Mouse (Mus musculus) megakaryocyte progenitor cell, adult 5-6 weeks (primary cell): ENCODE results near the gene Awat2. TPM values are rescaled to one million over a fixed set of nuclear protein-coding genes. Genes with fewer than 3 reads are reported as not detected.
"Not testable (repeated sequence)": the region's sequence is repeated elsewhere in the genome, so short reads cannot be mapped to it uniquely, and the experiment has no call there.

ENCODE experiments used
- ATAC-seq: replicated peaks from 2 replicates; pipeline ENCODE4 v1.8.0; 2016; ENCODE audit warnings: mild to moderate bottlenecking, moderate TSS enrichment, inconsistent platforms; ENCODE audit not compliant: poor library complexity
- total RNA-seq, 2 experiments: library from RNA; stranded (forward) in 1 of 2; stranded (reverse) in 1 of 2; fragments of 157-497, 149-512 nt in 1 of 2; fragments of 200-1000 nt in 1 of 2; gene quantifications; 2 replicates each; pipeline versions ENCODE4 v1.2.3 to v1.2.4; 2015 to 2017

The Awat2 gene
- 1.2 and 1.9 TPM in 2 replicates for total RNA-seq (2015)
- total RNA-seq (2017) = 0.71 and 0.84 TPM in 2 replicates

DNA sequence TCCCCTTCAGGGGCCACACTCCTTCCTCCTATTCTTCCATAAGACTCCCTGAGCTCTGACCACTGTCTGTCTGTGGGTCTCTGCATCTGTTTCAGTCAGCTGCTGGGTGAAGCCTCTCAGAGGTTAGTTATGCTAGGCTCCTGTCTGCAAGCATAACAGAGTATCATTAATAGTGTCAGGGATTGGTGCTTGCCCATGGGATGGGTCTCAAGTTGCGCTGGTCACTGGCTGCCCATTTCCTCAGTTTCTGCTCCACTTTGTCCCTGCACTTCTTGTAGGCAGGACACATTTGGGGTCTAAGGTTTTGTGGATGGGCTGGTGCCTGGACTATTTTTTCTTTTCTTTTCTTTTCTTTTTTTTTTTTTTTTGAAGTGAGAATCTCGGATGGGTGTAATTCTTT lies at the start of gene Awat2:
Gene Awat2 (minus strand): TSS at position 101 of the 400 bp plus-strand sequence.
- not testable (repeated sequence) for ATAC-seq

DNA sequence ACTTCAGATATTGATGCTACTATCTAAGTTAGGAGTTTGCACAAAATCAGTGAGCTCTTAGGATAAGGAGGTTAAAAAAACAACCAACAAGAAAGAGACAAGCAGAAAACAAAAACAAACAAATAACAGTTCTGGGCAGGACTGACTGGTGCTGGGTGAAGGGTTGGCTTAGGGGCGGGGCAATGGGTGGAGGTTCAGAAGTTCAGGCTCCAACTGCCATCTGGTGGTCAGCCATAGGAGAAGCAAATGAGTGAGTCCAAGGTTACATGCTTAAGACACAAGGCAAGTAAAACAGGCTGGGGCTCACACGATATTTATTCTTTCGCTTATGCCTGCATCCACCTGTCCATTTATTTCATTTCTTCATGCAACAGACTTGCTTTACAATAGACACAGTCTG lies 37.8 kb upstream of the Awat2 start:
- peak; percentile 99 for ATAC-seq

DNA sequence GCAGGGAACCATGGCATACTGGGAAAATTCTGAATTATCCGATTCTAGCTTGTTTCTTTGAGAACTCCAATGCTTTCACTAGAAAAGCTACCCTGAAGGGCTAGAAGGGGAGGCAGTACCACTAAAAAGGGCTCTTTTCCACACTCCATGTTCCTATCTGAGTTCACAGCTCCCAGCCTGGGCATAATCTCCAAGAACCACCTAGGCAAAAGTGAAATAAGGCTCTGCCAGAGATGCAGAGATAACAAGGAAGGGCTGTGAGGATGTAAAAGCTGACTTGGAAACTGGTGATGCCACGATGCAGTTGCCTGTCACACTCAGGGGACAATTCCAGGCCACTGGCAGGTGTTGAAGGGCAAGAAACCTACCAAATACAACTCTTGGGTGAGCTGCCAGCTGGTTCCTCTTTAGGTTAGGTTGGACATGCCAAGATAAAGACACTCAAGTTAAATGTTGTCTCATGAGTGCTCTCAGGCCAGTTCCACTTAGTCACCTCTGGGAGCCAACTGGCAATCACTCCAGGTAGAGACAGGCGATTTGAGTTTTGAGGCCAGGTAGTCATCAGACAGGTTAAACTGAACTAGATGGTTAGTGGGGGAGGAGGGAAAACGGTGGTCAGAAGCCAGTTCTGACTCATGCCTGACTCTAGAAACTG lies 33.2 kb upstream of the Awat2 start:
- ATAC-seq = peak; percentile 53

DNA sequence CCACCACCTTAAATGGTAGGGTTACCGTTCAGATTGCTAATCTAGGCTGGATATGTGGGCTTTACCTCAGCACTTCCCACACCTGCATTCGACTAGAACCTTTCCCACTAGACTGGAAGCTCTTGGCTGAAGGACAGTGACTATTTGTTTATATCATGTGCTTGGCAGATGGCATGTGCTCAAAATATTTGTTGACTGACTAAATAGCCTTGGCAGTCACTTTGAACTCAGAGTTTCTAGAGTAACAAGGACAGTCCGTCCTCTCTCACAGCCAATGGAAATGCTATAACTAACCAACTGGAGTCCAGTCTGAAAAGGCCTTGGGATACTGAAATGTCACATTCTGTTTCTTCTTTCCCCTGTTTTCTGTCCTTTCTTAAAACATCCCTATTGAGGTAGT lies 29.0 kb upstream of the Awat2 start:
- no peak for ATAC-seq

DNA sequence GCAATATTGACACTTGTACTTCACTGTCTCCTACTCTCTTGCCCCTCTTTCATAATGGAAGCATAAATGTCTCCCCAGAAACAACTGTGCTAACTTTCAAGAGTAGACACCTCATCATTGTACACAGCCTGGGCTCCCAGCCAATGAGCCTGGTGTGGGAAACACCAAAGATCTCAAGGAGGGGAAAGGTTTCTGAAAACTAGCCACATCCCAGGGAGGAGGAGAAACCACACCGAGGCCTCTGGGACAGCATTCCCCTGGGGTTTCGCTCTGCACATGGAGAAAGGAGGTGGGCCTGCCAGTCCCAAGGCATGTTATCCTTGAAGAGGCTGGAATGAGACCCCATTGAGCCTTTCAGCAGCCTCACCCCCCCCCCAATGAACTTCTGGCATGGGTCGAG lies 27.6 kb upstream of the Awat2 start:
- no peak for ATAC-seq

DNA sequence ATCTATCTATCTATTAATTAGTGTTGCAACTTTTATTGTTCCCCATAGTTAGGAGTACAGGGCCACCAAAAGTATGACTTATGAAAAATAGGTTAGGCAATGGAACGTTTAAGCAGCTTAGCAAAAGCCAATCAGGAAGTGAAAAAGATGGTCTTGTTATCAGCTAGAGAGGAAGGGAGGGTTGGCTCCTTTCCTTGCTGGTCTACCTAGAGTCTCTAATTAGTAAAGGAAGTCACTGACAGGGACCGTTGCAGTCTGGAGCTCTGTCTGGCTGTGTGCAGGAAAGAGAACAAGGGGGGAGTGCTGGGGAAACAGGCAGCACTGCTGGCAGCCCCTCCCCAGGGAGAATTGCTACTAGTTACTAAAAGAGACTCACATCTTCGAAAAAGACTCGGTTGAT lies 25.5 kb upstream of the Awat2 start:
- peak; percentile 88 for ATAC-seq

DNA sequence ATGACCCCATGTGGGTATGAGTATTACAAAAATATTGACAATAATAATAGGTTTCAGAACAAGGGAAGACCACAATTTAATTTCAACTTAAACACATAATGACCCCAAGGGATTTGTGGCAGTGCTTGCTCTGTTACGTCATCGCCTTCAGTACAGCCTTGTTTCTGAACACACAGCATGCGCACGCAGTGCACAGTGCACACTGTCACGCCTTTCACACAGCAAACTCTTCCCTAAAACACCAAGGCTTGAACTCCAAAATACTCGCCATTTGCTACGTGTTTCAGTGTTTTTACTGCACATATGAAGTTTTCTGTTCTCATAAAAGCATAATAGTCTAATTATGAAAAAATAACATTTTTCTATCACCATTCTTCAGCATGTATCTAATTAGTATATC lies 1.0 kb upstream of the Awat2 start:
- ATAC-seq = no peak

DNA sequence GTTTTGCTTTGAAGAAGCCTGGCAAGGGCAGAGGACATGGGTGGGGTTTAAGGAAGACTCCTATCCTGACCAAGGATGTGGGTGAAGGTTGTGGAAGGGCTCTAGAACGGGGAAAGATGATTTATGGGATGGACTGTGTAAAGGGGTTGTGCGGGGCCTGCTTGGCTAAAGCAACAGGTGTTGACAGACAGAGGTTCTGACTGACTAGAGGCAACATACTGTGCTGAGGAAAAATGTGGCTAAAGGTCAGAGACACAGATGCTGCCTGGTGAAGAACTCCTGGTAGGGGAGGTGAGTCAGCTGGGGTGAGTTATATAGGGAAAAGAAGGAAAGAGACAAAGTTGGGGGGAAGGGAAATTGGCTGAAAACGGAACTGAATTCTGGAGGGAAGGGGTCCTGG lies 10.2 kb downstream of the Awat2 start:
- ATAC-seq = no peak

DNA sequence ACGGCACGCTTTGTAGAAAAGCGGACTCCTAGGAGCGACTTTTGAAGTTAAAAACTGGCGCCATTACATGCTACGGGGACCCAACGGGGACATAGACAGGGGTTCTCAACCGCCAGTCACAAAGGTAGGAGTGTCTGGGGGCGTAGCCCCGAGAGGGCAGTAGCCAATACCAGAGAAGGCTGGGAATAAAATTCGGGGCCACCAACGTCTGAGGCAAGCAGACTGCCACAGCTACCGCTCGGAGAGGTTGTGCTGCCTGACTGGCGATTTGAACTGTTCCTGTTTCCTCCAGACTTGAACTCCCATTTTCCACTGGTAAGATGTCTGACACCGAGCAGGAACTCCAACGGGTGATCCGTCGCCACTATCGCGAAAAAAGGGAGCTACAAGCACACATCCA lies 13.8 kb downstream of the Awat2 start, which contains the start of gene Otud6a:
Gene Otud6a (plus strand): TSS at position 321 of the 400 bp plus-strand sequence.
- no peak for ATAC-seq

DNA sequence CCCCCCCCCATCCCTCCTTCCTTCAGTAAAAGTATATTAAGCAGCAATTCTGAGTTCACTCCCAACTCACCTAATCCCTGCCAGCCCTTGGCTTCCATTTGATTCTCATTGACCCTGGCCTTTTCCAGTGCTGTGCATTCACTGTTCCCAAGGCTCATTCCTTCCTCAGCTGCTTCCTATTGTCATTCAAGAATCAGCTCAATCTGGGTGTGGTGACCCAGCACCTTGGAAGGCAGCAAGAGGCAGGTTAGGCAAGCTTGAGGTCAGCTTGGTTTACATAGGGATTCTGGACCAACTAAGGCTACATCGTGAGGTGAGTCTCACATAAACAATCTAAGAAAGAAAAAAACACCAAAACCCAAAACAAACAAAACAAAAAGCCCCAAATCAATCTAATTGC lies 33.3 kb downstream of the Awat2 start:
- ATAC-seq = no peak

DNA sequence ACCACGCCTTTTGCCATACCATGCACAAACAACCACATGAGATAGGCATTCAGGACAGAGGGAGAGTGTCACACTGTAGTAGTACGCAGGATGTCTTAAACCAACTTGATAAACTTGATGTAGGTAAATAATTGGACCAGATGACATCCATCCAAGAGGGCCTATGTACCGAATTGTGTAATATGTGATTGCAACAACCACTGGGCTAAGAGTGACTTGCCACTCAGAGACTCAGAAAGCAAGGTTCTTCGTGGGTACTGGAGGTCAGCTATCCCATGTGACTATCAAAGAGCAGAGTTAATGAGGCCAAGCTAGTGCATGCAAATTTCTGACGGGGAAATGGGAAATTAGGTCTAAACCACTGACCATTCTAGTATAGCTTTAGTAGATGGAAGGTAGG lies 40.9 kb downstream of the Awat2 start:
- ATAC-seq = no peak

DNA sequence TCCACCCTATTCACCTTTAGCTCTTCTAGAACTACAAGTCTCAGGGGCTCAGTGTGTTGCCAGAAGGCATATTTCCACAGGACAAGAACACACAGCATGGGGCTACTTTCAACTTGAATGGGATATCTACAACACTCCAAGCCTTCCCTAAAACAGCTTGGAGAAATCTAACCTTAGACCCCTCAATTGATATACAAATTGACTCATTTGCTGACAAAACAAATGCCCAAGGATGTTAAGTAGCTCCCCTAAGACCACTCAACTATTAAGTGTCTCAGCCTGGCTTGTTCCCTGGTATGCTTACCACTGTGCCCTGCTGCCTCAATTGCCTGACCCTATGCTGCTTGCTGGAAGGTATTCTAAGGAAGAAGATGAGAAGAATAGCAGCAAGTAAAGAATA lies 41.6 kb downstream of the Awat2 start:
- no peak for ATAC-seq

DNA sequence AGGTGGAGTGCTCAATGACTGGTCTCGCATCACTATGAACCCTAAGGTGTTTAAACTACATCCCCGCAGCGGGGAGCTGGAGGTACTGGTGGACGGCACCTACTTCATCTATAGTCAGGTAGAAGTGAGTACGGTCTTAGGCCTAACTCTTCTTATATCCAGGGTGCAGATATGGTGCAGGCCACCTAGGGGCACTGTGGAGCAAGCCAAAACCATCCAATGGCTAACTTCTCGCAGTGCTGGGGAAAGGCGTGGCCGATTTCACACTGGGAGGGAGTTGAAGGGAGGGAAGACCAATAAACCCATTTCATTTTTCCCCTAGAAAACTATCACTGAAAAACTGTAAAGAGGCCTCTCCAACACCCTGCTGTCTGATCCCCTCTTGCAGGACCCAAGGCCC lies 47.5 kb downstream of the Awat2 start:
- peak; percentile 93 for ATAC-seq

DNA sequence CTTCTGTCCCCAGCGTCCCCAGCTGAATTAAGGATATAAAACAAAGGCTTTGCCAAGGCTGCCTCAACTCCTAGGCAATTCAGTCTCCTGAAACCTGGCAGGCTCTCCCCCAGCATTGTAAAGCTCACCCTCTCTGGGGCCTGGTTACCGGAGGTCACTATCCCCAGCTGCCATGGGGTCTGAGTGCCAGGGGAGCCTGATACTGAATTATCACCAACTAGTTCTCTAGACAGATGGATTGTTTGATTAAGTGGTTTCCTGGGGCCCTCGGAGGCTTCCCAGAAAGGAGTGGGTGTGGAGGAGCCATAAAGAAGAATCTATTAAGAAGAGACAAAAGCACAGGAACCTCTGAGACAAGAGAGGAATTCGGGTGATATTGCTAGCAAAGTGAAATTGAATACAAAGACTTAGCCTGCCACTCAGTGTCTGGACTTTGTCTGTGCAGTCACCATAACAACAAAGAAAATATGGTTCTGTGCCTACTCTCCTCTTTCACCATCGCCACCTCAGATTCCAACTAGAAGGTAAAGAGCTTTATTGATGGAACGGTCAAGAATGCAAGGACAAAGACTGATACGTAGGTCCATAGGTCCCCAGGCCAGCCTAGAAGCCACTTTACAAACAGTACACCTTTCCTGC lies 48.2 kb downstream of the Awat2 start:
- ATAC-seq = no peak

DNA sequence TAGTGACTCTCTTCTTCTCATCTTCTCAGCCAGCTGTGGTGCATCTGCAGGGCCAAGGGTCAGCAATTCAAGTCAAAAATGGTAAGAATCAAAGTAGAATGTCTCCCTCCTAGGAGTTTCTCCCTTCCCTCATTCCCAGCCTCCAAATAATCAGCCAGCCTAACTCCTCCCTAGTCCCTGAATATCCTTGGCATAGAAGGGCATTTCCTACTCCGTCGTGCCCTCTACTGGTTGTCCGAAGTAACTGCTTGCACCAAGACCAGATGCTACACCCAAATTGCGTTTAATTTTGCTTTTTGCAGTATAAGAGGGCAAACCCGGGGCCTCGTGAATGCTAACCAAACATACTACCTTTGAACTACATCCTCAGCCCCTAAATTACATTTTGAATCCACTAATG lies 50.2 kb downstream of the Awat2 start:
- peak; percentile 84 for ATAC-seq

DNA sequence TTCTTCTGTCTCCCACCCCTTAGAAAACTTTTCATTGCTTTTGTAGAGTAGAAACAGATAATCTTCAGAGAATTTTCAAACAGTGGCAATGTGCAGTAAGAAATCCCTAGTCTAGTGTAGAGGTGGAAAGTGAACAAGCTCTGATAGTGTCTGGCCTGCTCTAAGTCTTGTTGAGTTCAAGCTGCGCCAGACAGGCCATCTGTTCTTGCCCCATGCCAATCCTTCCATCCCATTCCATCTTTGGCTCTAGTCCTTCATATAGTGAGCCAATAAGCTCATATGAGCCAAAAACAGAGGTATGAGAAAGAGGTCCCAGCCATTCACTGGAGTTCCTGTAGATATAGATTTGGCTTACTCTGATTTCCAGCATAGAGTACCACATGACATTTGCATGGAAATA lies 52.6 kb downstream of the Awat2 start:
- ATAC-seq = no peak

DNA sequence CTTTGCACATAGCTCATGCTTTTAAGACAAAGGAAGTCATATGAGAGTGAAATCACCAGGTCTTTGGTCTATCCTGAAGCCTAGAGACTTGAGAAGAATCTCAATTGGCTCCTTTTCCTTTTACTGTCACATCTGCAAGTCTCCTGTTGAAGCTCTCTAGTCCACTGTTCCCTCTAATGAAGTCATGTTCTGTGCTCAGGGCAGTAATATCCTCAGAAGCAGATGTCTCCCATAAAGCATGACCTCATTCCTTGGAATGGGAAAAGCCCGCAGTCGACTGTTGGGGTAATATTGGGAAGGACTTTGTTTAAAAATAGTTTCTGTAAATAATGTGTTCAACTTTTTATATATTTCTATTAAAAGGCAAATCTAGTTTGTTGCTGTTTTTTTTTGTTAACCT lies 85.5 kb downstream of the Awat2 start:
- ATAC-seq = no peak

Other genes with a start within 250 kb of the Awat2 start
- not detected in 2 replicates for gene Otud6a, start 13.7 kb downstream of the Awat2 start, total RNA-seq (2015)
- gene Otud6a, start 13.7 kb downstream of the Awat2 start, total RNA-seq (2017) = not detected in 2 replicates
- gene Igbp1, start 51.6 kb upstream of the Awat2 start, total RNA-seq (2015) = 85.4 and 95.5 TPM in 2 replicates
- 113 and 116 TPM in 2 replicates for gene Igbp1, start 51.6 kb upstream of the Awat2 start, total RNA-seq (2017)
- not detected in 2 replicates for gene Dgat2l6, start 82.1 kb upstream of the Awat2 start, total RNA-seq (2015)
- not detected in 2 replicates for gene Dgat2l6, start 82.1 kb upstream of the Awat2 start, total RNA-seq (2017)
- gene Awat1, start 129.5 kb upstream of the Awat2 start, total RNA-seq (2015) = not detected in 2 replicates
- gene Awat1, start 129.5 kb upstream of the Awat2 start, total RNA-seq (2017) = not detected in 2 replicates
- not detected in 2 replicates for gene P2ry4, start 152.2 kb upstream of the Awat2 start, total RNA-seq (2015)
- not detected in 2 replicates for gene P2ry4, start 152.2 kb upstream of the Awat2 start, total RNA-seq (2017)
- gene Arr3, start 162.8 kb upstream of the Awat2 start, total RNA-seq (2015) = not detected in 2 replicates
- gene Arr3, start 162.8 kb upstream of the Awat2 start, total RNA-seq (2017) = not detected in 2 replicates
- 29.9 and 34.5 TPM in 2 replicates for gene Kif4, start 183.0 kb upstream of the Awat2 start, total RNA-seq (2015)
- gene Kif4, start 183.0 kb upstream of the Awat2 start, total RNA-seq (2017) = 39.4 and 39.9 TPM in 2 replicates
- gene Pdzd11, start 183.9 kb upstream of the Awat2 start, total RNA-seq (2015) = 59.2 and 69.1 TPM in 2 replicates
- gene Pdzd11, start 183.9 kb upstream of the Awat2 start, total RNA-seq (2017) = 27.6 and 34.6 TPM in 2 replicates